Mouse (Mus musculus) liver, postnatal 0 days (tissue): Measurements from ENCODE around the gene Sun5.

ENCODE experiments used
- CTCF ChIP-seq: sonication (generic); IDR thresholded peaks from 2 replicates; pipeline ENCODE4 v1.5.1; 2016; ENCODE audit warnings: antibody characterized with exemption, low read depth
- EP300 ChIP-seq: IDR thresholded peaks from 2 replicates; pipeline ENCODE4 v1.6.1; 2016; ENCODE audit warnings: antibody characterized with exemption, low read depth, mild to moderate bottlenecking

DNA sequence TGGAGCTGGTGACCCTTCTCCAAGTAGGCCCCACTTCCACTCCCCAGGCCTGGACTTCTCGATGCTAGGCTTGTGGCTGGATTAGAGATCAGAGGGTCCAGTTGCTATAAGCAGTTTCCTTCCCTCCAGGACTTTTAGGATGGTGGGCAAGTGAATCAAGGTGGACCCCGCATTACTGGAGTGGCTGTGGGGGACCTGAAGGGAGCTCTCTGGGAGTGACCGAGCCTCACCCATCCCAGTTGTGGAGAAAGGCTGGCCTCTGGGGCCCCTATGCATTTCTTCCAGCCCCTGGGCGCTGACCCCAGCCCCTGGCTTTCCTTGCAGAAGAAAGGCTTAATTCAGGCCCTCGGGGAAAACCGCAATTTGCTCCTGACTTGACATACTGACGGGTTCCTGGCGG is 47.0 kb upstream of the Sun5 start, which contains the start of gene Bpifb3:
- no peak for TF ChIP-seq CTCF
- TF ChIP-seq EP300, result no peak
